Comparison of ENCODE assay signal across 13 mouse cellular contexts in genomic region chr14:55458761-55459160, GRCm38 (mm10). TPM values are rescaled to one million over a fixed set of nuclear protein-coding genes. Genes with fewer than 3 reads are reported as not detected.
DNase-seq lines count a peak whose midpoint lies in the region; ATAC-seq lines count a peak whose summit lies in the region.
"Had no signal": no experiment of that assay in that cellular context is flagged by ENCODE, and none has a peak within 500 bp of the region (broad histone marks: within the 10 kb centered on the region; RNA-seq: fewer than 3 reads in every experiment).

No protein-coding gene starts in this region.

- H3K9ac ChIP-seq in forebrain, embryonic 15.5 days (replicated peaks) = no peak overlapping the region
- no peak overlapping the region for H3K9ac ChIP-seq in forebrain, embryonic 12.5 days
- H3K9ac ChIP-seq in kidney, embryonic 16.5 days (replicated peaks; ENCODE audit: low read length) = no peak overlapping the region
- H3K9ac ChIP-seq: hindbrain, embryonic 13.5 days had no signal

- no peak for DNase-seq in kidney, adult 9 months
- DNase-seq in fat pad, adult 2 months (ENCODE audit: extremely low read depth, low read depth, low spot score) = peak; percentile 49
- DNase-seq in urinary bladder, adult 2 months (ENCODE audit: low spot score) = no peak

- no peaks in the 10 kb centered on the region for H3K9me3 ChIP-seq in forebrain, embryonic 15.5 days
- H3K9me3 ChIP-seq in forebrain, embryonic 12.5 days = no peaks in the 10 kb centered on the region
- H3K9me3 ChIP-seq in kidney, embryonic 16.5 days (ENCODE audit: low read length) = peaks cover 10% of the 10 kb centered on the region
- H3K9me3 ChIP-seq: embryonic facial prominence, embryonic 10.5 days; heart, embryonic 10.5 days had no signal

- peak; percentile 63 for ATAC-seq in forebrain, embryonic 15.5 days (replicated peaks)
- no peak for ATAC-seq in forebrain, embryonic 12.5 days (ENCODE audit: low FRiP score)
- no peak for ATAC-seq in kidney, embryonic 16.5 days (ENCODE audit: low FRiP score, low TSS enrichment)
- ATAC-seq: activated CD4-positive, CD25-positive, alpha-beta regulatory T cell, adult 4 months; hindbrain, postnatal 0 days; Patski had no signal

- H3K36me3 ChIP-seq in forebrain, embryonic 15.5 days = no peaks in the 10 kb centered on the region
- H3K36me3 ChIP-seq in forebrain, embryonic 12.5 days (replicated peaks) = no peaks in the 10 kb centered on the region
- no peaks in the 10 kb centered on the region for H3K36me3 ChIP-seq in kidney, embryonic 16.5 days (ENCODE audit: insufficient read depth, low read length)
- H3K36me3 ChIP-seq: embryonic facial prominence, embryonic 10.5 days; heart, embryonic 10.5 days; hindbrain, embryonic 13.5 days had no signal

- 56% methylated on average over 3 of the region's 3 CpGs for WGBS in forebrain, embryonic 15.5 days
- 77% methylated on average over 3 of the region's 3 CpGs for WGBS in forebrain, embryonic 12.5 days
- 77% methylated on average over 3 of the region's 3 CpGs for WGBS in kidney, embryonic 16.5 days

- peaks cover 7% of the 10 kb centered on the region; the same call in 1 of the 2 replicates for H3K4me1 ChIP-seq in forebrain, embryonic 15.5 days
- H3K4me1 ChIP-seq in forebrain, embryonic 12.5 days = no peaks in the 10 kb centered on the region
- no peaks in the 10 kb centered on the region for H3K4me1 ChIP-seq in kidney, embryonic 16.5 days (ENCODE audit: insufficient read depth, low read length)
- H3K4me1 ChIP-seq: heart, embryonic 10.5 days; hindbrain, embryonic 13.5 days had no signal

- H3K27ac ChIP-seq in forebrain, embryonic 15.5 days (replicated peaks) = no peak overlapping the region
- H3K27ac ChIP-seq in forebrain, embryonic 12.5 days = no peak overlapping the region
- peak overlapping the region; percentile 49; the same call in 1 of the 2 replicates for H3K27ac ChIP-seq in kidney, embryonic 16.5 days (ENCODE audit: low read length)
- H3K27ac ChIP-seq: embryonic facial prominence, embryonic 10.5 days; gastrocnemius, adult 2 months; heart, embryonic 10.5 days; hindbrain, embryonic 13.5 days; hindbrain, postnatal 0 days had no signal

- no peak overlapping the region for H3K4me3 ChIP-seq in forebrain, embryonic 15.5 days
- H3K4me3 ChIP-seq in forebrain, embryonic 12.5 days (replicated peaks) = no peak overlapping the region
- H3K4me3 ChIP-seq in kidney, embryonic 16.5 days (ENCODE audit: low read length) = no peak overlapping the region
- H3K4me3 ChIP-seq: embryonic facial prominence, embryonic 10.5 days; gastrocnemius, adult 2 months; heart, embryonic 10.5 days; hindbrain, embryonic 13.5 days had no signal

- no peaks in the 10 kb centered on the region for H3K27me3 ChIP-seq in forebrain, embryonic 15.5 days
- H3K27me3 ChIP-seq in forebrain, embryonic 12.5 days = 0 out of 2 replicates have a peak, but pooled peaks cover 4% of the 10 kb centered on the region
- no peaks in the 10 kb centered on the region for H3K27me3 ChIP-seq in kidney, embryonic 16.5 days (ENCODE audit: insufficient read depth, low read length)

- no peak overlapping the region for H3K4me2 ChIP-seq in forebrain, embryonic 15.5 days (replicated peaks)
- no peak overlapping the region for H3K4me2 ChIP-seq in forebrain, embryonic 12.5 days
- no peak overlapping the region for H3K4me2 ChIP-seq in kidney, embryonic 16.5 days (replicated peaks; ENCODE audit: low read depth, low read length)
- H3K4me2 ChIP-seq: hindbrain, embryonic 13.5 days had no signal

RNA-seq across cellular contexts. Expression of gene Dhrs4, which starts 19.8 kb away (rescaled TPM):
- polyA plus RNA-seq in forebrain, embryonic 15.5 days (2015; fragmentation: Nextera tagmentation; extraction: Ambion mirVana) = 49.6 and 60.0 TPM in 2 replicates
- 52.5 and 59.9 TPM in 2 replicates for polyA plus RNA-seq in forebrain, embryonic 12.5 days (2016; fragmentation: Nextera tagmentation; extraction: Ambion mirVana)
- 147 and 157 TPM in 2 replicates for polyA plus RNA-seq in kidney, embryonic 16.5 days (2015; fragmentation: Nextera tagmentation; extraction: Ambion mirVana)
- polyA plus RNA-seq in urinary bladder, adult 2 months (2012; rRNA removed) = 38.9 and 44.7 TPM in 2 replicates

RNA-seq across cellular contexts. Expression of gene Carmil3, which starts 31.7 kb away (rescaled TPM):
- polyA plus RNA-seq in forebrain, embryonic 15.5 days (2015; fragmentation: Nextera tagmentation; extraction: Ambion mirVana) = 30.2 and 33.4 TPM in 2 replicates
- 17.8 and 18.6 TPM in 2 replicates for polyA plus RNA-seq in forebrain, embryonic 12.5 days (2016; fragmentation: Nextera tagmentation; extraction: Ambion mirVana)
- polyA plus RNA-seq in kidney, embryonic 16.5 days (2015; fragmentation: Nextera tagmentation; extraction: Ambion mirVana) = 2.5 and 3.0 TPM in 2 replicates
- polyA plus RNA-seq in urinary bladder, adult 2 months (2012; rRNA removed) = 2.5 and 2.6 TPM in 2 replicates
- polyA plus RNA-seq: activated CD4-positive, CD25-positive, alpha-beta regulatory T cell, adult 4 months had no signal

RNA-seq across cellular contexts. Expression of gene Cpne6, which starts 51.5 kb away (rescaled TPM):
- 9.1 and 10.3 TPM in 2 replicates for polyA plus RNA-seq in forebrain, embryonic 15.5 days (2015; fragmentation: Nextera tagmentation; extraction: Ambion mirVana)
- 0.55 and 0.90 TPM in 2 replicates for polyA plus RNA-seq in forebrain, embryonic 12.5 days (2016; fragmentation: Nextera tagmentation; extraction: Ambion mirVana)
- 0.21 and 0.46 TPM in 2 replicates for polyA plus RNA-seq in kidney, embryonic 16.5 days (2015; fragmentation: Nextera tagmentation; extraction: Ambion mirVana)
- polyA plus RNA-seq in urinary bladder, adult 2 months (2012; rRNA removed) = 2.5 and 3.0 TPM in 2 replicates
- polyA plus RNA-seq: activated CD4-positive, CD25-positive, alpha-beta regulatory T cell, adult 4 months; Patski had no signal
